Mouse (Mus musculus): ENCODE results near the gene Dscam.

The Dscam gene

DNA sequence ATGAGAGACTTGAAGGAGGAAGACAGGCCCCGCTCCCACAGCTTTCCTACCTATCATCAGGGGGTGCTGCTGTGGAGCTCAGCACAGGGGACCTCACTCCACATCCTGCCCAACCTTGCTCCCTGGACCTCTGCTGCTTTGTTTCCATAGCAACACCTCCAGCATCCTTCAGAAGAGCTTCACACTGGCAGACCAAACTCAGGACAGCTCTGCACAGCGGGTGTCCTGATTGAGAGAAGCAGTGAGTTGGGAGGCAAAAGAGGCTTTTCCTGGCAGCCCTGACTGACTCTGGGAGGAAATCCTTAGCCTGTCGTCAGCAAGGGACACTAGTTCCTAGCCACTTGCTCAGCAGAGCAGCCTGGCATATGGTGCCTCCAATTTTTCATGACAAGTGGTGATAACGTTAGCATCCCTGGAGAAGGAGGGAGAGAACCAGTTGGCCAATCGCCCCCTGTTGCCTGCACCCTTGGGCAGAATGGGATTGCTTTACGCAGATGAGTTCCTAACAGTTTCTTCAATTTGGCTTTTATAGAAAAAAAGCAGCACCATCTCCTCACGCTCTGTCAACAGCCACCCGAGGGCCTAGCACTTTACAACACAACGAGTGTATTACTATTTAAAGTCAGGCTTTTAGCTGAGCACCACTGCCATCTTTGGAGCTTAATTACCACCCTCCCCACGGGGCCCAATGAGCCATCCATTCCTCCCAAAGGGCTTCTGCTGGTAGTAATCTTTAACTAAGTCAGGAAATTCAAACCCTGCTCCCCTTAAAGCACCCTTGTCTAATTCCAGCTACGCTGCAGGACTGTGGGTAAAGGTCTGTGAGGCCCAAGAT lies 224.9 kb downstream of the Dscam start:
- peak; percentile 22 for DNase-seq (ENCODE audit: low read depth, low spot score)

DNA sequence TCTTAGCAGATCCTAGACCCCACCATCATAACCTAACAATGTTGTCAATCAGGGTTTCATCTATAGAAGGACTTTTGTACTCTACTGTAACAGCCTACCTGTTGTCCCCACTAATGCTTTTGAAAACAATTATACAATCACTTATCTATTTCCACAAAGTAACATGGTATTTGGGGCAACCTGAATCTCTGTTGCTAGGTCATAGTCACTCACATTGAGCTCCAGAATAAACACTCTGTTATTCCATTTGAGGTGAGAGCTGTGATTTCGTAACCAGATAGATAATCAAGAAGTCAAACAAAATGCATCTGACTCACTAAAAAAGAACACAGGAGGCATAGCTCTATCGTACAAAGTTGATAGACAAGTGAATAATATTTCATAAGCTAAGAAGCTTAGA lies 226.9 kb downstream of the Dscam start:
- no peak for DNase-seq (ENCODE audit: low read depth, low spot score)

DNA sequence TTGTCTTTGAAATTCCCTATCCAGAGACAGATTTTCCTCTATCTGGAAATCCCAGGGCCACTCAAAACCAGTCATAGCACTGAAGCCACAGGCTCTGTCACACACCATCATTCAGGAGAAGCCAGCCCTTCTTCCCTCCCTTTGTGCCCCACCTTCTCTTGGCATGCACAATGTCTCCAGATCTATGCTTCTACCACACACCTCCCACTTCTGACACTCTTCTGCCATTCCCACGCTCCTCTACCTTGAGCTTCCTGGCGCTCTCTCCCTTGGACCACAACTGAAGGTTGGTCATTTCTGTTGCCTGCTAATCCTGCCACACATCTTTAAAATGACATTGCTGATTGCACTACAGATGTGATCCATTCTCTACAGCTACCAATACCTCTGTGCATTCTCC lies 235.8 kb downstream of the Dscam start:
- DNase-seq (ENCODE audit: low read depth, low spot score): no peak

DNA sequence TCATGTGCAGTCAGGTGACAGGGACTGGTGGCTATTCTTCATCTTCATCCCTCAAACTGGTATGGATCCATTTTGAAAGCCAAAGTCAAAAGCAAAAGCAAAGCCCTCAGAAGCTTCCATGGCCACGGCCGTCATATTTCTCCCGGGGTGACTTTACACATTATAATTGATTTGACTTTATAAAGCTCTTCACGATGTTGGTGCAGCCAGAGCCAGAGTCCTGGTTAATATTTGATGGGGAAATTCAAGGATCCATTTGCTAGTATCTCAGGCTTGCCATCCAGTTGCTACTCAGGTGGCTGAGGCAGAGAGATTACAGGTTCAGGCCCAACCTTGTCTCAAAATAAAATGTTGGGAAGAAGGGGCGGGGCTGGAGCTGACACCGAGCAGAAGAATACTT lies 238.3 kb downstream of the Dscam start:
- no peak for DNase-seq (ENCODE audit: low read depth, low spot score)

DNA sequence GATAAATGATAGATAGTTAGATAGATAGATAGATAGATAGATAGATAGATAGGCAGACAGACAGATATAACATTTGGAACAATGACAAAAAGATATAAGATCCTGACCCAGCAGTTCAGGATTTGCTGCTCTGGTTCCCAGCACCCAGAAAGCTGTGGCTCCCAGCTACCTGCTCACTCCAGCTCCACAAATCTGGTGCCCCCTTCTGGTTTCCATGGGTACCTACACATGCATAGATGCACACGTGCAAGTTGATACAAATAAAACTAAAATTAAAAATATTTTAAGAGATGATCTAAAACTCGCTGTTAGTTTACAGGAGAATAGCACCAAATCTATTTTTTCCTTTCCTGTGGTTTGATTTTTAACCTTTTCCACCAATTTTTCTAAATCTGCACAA lies 238.8 kb downstream of the Dscam start:
- DNase-seq (ENCODE audit: low read depth, low spot score): no peak

DNA sequence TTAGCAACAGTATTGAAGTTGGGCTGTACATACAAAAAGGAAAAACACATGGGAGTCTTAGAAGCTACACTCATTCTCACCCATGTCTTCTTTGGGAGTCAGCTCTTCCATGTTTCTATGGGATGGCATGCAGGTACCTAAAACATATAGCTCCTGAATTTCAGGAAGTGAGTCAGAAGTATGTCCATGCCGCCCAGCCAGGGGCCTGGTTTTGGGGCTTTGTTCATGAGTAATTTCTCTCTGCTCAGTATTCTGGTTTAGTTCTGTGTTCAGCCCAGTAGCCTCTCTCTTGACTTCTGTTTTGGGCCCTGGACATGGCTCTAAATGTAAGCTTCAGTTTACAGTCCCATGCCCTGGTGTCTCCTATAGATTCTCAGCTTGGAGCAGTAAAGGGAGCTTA lies 242.5 kb downstream of the Dscam start:
- no peak for DNase-seq (ENCODE audit: low read depth, low spot score)

DNA sequence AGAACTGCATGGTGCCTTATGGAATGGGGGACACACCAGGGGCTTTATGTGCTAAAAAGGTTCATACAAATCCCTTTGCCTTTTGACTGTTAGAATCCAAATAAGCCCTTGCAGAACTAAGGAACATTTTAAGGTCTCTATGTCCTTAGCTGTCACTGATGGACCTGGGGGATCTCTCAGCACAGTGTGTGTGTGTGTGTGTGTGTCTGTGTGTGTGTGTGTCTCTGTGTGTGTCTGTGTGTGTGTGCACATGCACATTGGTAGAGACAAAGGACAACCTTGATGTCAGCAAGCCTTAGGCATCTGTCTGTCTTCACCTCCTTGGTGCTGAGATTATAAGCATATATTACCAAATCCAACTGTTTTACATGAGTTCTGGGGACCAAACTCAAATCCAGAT lies 243.1 kb downstream of the Dscam start:
- no peak for DNase-seq (ENCODE audit: low read depth, low spot score)

DNA sequence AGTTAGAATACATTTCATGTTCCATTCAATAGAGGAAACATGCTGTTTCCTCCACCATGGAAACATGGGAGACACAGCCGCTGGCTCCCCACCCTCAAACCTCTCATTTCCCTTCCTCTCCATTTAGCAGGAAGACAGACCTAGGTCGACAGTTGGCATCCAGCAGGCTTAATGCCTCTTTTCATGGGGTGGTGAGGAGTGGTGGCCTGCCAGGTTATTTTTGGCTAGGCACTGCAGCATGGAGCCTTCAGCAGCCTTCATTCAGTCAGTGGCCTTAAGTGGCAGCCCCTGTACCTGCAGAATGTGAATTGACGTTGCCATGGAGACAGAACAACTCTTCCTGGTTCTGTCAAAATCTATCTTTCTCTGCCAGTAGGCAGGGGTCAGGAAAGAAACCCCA lies 243.6 kb downstream of the Dscam start:
- no peak for DNase-seq (ENCODE audit: low read depth, low spot score)

DNA sequence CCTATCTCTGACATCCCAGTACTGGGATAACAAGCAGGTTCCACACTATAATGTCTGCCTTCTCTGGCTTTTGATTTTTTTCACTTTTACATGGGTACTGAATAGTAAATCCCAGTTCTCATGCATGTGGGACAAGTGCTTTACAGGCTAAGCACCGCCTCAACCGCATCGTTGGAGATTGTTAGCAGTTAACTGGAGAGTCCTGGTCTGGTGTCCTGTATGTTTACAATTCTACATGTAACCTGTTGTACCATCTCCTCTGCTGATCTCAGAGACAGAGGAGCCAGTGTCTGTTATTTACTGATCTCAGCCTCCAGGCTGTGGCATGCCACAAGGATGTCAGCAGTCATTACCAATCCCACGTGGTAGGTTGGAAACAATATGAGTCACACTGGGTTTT lies 246.6 kb downstream of the Dscam start:
- DNase-seq (ENCODE audit: low read depth, low spot score): no peak

DNA sequence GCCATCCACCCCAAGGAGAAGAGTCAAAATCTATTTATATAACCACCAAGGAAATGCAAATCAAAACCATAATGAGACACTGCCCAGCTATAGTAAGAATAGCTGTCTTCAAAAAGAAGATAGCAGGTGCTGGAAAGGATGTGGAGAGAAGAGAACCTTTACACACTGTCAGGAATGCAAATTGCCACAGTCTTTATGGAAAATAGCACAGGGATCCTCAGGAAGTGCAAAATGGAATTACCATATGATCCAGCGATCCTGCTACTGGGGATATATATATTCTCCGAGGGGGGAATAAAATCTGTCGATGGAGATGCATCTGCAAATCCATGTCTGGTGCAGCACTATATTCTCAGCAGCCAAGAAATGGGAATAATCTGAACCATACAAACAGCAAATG lies 256.1 kb downstream of the Dscam start:
- DNase-seq (ENCODE audit: low read depth, low spot score): no peak

DNA sequence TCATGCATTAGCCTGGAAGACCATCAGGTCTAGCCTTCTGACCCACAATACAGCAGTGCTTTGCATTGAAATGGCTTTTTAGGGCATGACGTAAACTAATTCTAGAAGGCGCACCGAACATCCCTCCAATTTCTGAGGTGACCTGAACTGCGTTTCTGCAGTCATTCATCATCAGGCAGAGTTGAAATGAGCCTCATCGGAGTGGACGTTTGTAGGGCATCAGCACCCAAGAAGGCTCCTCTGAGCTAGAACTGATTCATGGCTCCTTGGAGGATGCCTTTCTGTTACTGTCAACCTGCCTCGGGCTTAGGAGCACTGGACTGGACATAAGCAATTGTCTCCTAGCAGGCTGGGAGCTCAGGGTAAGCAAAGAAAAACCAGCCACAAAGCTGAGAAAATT lies 257.7 kb downstream of the Dscam start:
- DNase-seq (ENCODE audit: low read depth, low spot score): no peak

DNA sequence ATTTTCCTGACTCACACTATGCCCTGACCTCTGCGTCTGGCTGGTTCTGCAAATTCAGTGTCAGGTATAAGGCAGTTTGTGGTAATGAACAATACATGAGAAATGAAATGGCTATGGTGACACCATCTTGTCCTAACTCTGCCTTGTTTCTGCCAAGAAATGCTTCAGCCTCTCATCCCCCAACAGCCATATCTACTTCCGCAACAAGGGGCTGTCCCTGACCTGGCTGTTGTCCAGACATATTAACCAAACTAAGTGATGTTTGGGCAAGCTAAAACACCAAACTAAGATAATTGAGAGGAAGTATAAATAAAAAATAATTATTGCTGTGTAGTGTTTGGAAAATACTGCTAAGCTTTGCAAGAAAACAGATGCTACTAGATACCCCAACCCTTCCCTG lies 258.4 kb downstream of the Dscam start:
- DNase-seq (ENCODE audit: low read depth, low spot score): no peak

DNA sequence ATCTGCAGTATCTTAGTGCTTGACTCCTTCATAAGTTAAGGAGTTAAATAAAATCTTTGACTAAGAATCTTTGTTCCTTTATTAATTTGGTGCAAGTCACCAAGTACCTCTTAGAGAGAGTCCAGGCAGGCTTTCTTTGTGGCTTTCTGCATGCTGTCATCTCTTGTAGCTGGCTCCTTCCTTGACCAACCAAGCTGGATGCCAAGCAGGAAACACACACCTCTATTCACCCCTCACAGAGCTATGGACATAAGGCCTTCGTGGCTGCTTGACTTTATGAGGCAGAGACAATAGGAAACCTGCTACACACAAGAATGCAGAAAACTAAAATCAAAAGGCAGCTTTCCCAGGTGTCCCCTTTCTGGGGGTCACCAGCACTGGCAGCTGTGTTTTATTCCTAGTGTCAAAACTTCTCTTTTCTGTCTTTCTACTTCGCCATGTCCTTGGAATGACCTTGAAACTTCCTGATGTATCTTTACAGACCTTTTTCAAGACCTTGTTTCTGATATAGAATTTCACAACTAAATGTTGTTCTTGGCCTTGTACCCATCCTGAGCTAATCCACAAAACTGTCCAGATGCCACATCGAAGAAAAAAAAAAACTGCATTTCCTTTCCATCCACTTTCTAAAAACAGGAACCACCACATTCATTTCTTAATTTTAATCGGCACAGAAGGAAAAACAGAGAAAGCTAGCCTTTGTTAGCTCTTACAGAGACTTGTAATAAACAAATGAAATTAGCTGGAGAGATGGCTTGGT lies 260.0 kb downstream of the Dscam start:
- DNase-seq (ENCODE audit: low read depth, low spot score): no peak

DNA sequence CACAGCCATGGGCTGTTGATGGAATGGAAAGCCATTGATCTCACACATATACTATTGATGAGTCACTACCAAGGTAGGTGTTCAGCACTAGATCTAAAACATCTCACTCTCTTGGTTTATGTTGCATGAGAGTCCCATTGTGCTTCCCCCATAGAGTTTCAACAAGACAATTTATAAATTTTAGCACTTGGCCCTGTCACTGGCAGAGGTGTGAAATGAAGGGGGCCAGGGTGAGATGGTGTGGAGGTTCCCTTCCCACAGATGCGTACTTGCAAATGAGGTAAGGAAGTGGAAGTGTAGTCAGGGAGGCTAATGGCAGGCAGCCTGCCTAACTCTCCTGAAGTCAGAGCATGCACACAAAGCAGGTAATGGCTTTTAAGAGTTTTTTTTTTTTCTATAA lies 262.7 kb downstream of the Dscam start:
- no peak for DNase-seq (ENCODE audit: low read depth, low spot score)

DNA sequence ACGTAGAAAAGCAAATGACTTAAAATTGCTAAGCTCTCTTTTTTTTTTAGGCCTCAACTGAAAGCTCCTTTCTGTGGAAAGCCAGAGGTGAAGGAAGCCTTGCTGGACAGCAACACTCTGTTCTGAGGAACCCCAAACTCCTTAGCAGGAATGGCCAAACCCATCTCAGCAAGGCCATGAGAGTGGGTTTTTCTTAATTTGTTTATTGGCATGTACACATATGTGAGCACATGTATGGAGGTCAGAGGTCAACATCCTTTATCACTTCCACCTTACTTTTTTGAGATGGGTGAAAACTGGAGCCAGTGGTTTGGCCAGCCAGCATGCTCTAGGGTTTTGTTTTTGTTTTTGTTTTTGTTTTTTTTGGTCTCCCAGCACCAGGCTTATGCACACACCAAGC lies 263.5 kb downstream of the Dscam start:
- DNase-seq (ENCODE audit: low read depth, low spot score): no peak

DNA sequence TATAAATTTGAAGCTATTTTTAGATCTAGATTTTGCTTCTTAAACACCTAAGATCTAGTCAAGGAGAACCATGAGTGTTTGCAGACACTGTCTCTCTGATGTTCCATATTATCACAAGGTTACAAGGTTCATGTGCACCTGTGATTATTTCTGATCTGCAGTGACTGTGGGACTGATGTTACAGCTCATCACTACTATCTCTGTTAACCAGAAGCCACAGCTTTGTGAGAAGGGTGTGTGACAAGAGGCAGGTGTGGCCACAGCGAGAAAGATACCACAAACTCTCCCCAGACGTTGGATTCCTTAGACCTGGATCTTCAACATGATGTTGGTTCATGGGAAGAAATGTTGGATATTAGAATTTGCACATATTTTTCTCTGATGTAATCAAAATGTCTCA lies 263.9 kb downstream of the Dscam start:
- no peak for DNase-seq (ENCODE audit: low read depth, low spot score)

DNA sequence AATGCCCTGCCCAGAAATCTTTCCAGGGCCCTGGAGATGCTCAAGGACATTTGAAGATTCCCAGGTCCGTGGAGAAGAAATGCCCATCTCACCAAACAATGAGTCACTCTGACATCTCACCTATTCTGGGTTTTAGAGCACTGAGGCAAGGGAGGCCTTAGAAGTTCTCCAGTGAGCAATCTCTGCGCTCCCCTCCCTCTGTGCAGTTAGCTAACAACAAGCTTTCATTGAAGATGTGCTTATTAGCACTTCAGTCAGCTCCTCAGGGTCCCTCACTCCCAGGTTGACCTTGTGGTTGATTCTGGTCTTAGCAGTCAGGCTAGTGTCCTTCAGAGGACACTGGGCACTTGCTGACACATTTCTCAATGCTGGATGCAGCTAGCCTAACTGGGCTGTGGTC lies 265.8 kb downstream of the Dscam start:
- DNase-seq (ENCODE audit: low read depth, low spot score): no peak

DNA sequence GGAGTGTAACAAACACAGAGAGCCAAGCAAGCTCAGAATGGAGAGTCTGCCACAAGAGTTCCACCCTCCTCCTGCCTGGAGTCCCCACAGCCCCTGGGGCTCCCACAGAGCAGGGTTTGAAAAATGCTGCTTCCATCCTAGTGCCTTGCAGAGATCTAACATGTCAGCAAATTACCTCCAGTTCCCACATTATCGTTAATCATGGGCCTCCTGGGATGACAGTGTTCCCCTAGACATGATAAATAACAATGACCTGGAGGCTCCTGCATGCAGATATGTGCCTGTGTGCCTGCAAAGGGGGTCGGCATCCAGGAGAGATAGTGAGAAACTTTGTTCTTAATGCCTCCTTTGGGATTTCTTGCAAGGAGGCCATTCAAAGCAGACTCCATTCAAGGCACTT lies 266.2 kb downstream of the Dscam start:
- peak; percentile 70 for DNase-seq (ENCODE audit: low read depth, low spot score)

DNA sequence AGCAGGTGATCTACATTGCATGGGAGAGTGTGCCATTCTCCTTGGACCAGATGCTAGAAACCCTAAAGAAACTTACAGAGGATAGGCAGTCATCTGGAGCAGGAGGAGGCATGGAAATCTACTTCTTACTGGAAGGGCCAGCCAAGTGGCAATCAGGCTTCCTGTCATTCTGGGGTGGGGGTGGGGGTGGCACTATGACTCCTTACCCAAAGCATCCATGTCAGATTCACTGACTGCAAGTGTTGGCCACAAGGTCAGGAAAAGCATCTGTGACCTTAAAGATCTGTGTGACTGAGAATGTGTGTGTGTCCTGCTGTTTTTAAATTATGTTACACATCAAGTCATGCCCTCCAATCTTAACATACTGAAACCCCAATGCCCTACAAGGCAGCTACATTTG lies 268.0 kb downstream of the Dscam start:
- DNase-seq (ENCODE audit: low read depth, low spot score): no peak

DNA sequence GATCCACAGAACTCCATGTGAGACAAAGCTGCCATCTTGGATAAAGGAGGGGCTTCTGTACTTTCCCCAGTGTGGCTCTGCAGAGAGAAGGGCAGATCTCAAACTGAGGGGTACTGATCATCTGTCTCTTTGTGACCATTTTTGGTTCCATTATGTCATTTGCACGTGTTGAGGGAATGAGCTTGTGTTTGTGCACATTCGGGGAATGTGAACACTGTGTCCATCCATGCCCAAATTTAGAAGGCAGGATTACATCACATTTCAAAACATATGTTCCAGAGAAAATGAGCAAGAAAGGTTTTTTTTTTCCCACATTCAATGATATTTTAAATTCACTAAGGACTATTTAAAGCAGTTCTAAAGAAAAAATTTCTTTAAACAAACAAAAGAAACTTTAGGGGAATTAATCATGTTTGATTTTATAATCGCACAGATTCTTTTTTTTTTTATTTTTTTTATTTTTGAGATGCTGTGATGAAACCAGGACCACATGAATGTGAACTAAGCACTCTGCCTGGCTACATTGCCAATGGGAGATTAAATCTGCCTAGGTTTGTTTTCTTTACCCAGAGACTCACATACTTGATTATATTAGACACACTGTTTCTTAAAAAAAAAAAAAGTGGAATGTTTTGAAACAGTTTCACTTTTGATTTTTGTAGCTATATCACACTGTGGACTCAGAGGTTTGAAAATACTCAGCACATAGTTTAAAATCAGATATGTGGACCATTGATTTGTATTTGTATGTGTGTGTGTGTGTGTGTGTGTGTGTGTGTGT lies 269.1 kb downstream of the Dscam start:
- no peak for DNase-seq (ENCODE audit: low read depth, low spot score)

DNA sequence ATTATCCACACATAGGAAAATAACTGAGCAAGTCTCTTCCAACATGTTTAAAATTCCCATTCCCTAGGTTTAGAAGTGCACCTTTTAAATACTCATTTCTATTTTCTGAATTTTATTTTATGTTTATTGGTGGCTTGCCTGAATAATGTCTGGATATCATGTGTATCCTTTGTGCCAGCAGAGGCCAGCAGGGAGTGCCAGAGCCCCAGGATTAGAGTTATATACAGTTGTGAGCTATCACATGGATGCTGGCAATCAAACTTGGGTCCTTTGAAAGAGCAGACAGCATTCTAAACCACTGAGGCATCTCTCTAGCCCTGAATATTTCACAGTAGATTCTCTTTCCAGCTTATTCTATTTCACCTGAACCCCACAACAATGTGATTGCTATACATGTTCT lies 271.2 kb downstream of the Dscam start:
- no peak for DNase-seq (ENCODE audit: low read depth, low spot score)

DNA sequence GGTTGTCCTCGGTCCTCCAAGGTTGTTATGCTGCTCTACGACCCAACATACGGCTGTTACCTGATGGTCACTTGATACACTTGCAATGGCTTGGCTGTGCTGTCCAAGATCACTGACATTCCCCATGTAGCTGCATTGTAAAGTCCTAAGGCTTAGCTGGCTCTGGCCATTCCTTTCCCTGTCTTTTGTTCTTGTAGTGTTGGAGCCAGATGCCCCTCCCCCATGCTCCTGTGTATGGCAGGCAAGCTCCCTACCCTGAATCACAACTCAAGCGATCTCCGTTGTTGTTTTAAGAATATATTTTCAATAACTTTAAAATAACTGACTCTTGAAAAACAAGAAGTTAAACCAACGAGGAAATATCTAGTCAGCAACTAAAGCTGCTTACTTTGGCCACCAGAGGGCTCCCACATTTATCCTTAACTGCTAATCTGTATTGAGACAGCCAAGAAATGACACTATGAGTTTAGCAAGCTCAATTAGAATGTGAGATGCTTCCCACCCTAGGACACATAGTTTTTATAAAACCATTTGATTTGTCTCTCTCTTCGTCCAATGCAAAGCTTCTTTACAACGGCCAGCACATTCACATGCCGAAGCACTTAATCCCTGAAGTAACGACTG lies 273.9 kb downstream of the Dscam start:
- no peak for DNase-seq (ENCODE audit: low read depth, low spot score)

Measured in mesoderm, embryonic 11.5 days (tissue).